Mouse (Mus musculus): ENCODE data around the gene Olfr368.
A peak's percentile ranks its signal among the peaks of the same experiment; 100 is the strongest.

Olfr368 gene

DNA sequence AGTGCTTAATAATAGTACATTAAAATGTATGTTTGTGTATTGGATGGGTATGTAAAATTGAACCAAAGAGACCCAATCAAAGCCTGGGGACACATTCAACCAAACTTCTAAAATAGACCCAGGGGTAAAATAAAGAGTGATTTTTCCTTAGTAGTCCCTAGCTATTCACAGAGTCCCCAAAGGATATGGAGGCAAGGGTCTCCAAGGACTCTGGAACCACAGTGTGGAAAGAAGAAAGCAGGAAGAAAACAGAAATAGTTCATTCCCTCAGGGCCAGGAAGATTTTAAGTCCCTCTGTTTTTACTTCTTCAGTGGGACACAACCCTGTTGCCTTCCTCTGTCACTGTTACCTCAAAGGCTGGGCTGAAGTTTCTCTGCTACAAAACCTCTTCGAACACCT, at the start of gene Olfr368:
TSS of gene Olfr368 (plus strand) at position 301 of the 400 bp plus-strand sequence.
- DNase-seq = no peak

DNA sequence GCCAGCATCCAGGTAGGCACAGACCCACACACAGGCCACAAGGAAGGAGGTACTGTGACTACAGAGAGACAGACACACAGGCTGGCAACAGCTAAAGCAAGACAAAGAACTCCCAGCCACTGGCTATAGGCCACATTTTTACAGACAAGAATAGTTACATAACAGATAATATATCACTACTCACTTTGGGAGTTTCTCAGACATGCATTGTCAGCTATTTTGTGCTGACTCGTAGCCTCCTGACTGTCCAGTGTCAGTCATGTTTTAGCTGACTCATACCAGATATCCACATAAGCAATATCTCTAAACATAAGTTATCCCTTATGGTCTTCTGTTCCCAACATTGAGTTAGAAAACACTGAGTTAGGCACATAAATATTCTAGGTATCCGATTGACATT, 7.0 kb downstream of the Olfr368 start:
- no peak for DNase-seq

DNA sequence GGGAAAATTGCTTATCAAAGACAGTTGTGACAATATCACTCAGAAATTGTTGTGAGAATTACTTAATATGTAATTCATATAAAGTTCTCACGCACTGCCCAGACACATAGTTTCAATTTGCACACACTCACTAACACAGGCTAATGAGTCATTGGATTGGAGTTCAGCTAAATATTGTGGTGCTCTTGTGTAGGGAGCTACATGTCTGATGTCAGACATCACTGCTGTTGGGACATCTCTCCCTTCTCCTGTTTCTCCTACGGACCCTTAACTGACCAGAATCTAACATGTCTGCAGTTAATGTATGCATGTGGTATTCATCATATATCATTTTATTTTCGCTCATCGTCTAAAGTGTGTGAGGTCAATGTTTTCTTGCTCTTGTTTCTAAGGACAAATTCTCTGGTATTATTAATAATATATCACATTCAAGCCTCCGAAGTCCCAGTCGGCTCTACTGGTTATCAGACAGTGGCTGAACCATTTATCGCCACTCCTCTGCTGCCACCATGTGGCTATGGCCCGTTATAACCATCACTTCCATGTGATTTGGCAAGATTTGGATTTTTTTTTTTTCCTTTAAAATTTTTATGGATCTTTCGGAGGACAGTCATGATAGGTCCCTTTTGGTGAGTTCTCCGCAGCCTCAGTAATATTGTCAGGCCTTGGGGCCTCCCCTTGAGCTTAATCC, 12.3 kb downstream of the Olfr368 start:
- peak; percentile 48 for DNase-seq

DNA sequence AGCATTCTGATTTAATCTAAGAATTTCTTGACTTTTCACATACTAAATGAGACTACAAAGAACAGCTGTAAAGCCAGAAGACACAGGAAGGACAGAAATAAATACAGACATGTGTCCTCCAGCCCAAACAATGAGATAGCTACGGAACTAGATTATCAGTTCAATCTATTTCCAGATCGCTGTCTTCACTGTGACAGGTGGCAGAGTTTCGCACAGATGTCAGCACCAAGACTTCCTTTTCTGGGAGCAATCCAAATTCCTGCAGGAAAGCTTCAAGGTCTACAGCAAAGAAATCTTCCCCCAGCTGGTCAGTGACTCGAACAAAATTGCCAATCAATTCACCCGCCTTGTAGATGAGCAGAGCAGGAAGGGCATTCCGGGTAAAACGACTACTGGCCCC, 25.4 kb downstream of the Olfr368 start:
- DNase-seq = peak; percentile 42

DNA sequence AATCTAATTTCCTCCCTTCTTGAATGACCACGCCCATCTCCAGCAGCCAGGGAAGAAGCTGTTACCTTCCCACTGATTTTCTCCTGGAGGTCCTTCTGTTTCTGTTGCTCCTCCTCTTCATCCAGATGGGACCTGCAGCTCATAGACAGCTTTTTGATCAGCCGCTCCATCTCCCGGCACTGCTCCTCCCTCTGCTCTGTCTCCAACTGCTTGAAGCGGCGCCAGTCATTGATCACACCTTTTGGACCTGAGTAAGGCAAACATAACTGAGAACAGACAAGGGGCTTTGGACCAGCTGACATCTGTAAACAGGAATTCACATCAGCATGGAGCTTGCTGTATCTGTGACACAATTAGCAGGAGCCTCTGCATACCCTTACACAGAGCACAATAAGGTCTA, 29.3 kb downstream of the Olfr368 start:
- no peak for DNase-seq

DNA sequence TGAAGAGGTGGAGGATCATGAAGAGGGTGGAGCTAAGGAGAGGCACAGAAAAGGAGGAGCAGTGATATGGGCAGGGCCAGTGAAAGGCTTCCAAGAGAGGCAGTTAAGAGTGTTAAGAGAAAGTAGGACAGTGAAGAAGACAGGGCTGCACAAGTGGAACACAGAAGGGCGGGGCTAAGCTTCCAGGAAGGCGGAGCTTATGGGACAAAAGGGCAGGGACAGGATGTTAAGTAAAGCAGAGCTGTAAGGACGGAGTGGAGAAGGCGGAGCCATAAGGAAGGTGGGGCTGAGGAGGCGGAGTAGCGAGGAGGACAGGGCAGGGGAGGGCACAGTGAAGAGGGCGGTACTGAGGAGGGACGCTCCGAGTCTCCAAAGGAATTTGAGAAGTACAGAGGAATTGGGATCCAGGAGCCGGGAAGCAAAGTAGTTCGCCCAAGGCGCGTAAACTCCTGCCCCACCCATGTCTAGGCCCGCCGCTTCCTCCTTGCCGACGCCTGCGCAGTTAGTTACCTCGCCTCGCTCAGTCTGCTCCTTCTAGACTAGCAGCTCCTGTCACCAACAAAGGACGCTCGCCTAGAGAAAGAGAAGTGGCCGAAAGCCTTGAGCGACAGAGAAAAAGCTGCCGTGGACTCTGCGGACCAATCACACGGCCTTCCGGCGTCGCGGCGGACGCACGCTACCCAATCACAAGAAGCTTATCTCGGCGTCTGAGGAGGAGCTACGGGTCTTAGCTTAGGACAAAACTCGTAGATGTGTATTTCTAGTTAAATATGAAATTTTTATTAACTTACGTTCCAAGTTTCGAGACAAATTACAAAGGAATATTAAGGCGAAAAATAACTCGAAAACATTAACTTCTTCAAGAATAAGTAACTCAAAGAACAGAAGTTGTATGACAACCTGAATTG, 32.6 kb downstream of the Olfr368 start, which contains the start of gene Pdcl:
TSS of gene Pdcl (minus strand) at position 700 of the 908 bp plus-strand sequence.
- DNase-seq = peak; percentile 91

DNA sequence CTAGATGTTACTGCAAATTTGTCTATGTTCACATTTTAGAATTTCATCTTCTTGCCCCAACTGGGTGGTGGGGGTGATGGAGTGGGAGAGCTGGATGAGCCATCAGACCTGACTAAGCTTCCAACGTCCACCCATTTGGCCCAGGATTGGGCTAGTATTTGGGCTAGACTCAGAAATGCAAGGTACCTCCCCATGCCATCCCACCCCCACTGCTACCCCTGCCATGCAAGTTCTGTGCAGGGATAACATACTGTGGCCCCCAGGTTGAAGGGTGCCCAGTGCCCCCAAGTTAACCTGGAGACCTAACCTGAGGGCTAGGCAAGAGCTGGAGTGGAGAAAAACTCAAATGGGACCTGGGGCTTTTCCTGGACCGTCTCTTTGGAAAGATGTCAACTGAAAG, 33.6 kb downstream of the Olfr368 start:
- no peak for DNase-seq

DNA sequence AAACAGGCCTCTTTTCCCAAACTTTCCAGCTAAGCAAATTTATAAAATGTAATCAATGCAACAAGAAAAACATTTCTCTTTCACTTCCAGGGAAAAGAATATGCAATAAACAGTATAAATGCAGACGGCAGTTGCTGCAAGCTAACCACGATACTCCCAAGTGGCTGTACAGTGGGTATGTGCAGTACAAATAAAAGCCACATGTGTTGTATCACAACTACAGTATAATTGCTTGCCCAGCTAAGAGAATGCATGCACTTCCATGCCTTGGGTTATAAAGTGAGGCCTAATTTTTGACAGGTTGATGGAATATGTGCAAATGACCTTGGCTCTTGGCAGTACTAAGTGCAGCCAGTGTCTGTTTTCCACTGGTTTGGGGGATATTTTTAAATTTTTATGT, 44.3 kb downstream of the Olfr368 start:
- no peak for DNase-seq

DNA sequence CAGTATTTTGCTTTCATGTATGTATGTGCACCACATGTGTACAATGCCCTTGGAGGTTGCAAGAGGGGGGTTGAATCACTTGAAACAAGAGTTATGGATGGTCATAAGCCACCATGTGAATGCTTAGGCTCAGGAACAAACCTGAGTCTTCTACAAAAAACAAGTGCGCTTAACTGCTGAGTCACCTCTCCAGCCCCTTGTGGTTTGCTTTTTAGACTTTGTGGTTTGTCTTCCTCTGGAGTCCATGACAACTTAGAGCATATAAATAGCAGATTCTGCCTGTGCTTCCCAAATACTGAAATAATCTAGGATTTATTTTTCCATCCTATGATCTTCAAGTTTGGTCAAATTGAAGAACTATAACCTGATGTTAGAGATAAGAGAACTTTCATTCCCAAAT, 49.7 kb downstream of the Olfr368 start:
- no peak for DNase-seq

DNA sequence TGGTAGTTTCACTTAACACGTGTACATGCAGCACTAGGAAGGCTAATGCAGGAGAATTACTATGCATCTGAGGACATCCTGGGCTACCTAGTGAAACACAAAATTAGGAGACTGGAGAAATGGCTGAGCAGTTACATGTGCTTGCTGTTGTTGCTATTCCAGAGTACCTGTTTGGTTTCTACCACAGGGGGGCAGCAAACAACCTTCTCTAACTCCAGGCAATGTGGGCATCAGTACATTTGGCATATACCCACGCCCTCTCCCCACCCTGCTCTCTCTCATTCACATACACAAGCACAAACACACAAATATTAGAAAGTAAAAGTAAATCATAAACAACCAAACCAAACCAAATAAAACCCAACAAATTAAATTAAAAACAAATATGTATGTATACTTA, 53.9 kb downstream of the Olfr368 start:
- DNase-seq = peak; percentile 39

Measured in layer of hippocampus, adult 9-11 months (tissue).